Mouse (Mus musculus): ENCODE results near the gene Acadvl. TPM values are rescaled to one million over a fixed set of nuclear protein-coding genes. Genes with fewer than 3 reads are reported as not detected.

Gene Acadvl
- polyA plus RNA-seq, 1 experiment from 2014 or later, result 178 TPM

- H3K36me3 ChIP-seq (ENCODE audit: insufficient read depth, low read length), result peaks cover 50% of the 10 kb centered on the region
- WGBS, result 87% methylated on average over 9 of the region's 9 CpGs
Observed at GRCm38 (mm10) chr11:70012931-70013330, 2.3 kb downstream of the Acadvl start.

GRCm38 (mm10) chr11:70010961-70011360 is 4.2 kb downstream of the Acadvl start:
- Histone ChIP-seq H3K27ac (no peak overlapping the region), H3K4me3 (replicated peaks; ENCODE audit: low read depth, low read length) (no peak overlapping the region), H3K36me3 (ENCODE audit: insufficient read depth, low read length) (peaks cover 68% of the 10 kb centered on the region), H3K9me3 (replicated peaks; ENCODE audit: low read length) (no peaks in the 10 kb centered on the region), H3K4me1 (replicated peaks; ENCODE audit: insufficient read depth, low read length) (peaks cover 8% of the 10 kb centered on the region; the same call in 1 of the 2 replicates), H3K27me3 (ENCODE audit: insufficient read depth, low read length) (no peaks in the 10 kb centered on the region), H3K4me2 (ENCODE audit: low read length) (no peak overlapping the region), H3K9ac (ENCODE audit: low read depth, low read length) (no peak overlapping the region)
- 88% methylated on average over 10 of the region's 10 CpGs for WGBS
- ATAC-seq (replicated peaks; ENCODE audit: low FRiP score, low read depth), result no peak
- DNase-seq (ENCODE audit: low spot score), result no peak
- no peak for TF ChIP-seq CTCF (IDR thresholded peaks at IDR 0.05; ENCODE audit: low read depth)

More at GRCm38 (mm10) chr11:70012931-70013330, 2.3 kb downstream of the Acadvl start:
- Histone ChIP-seq H3K9ac (ENCODE audit: low read depth, low read length) (no peak overlapping the region), H3K9me3 (replicated peaks; ENCODE audit: low read length) (no peaks in the 10 kb centered on the region), H3K4me2 (ENCODE audit: low read length) (no peak overlapping the region), H3K27me3 (ENCODE audit: insufficient read depth, low read length) (no peaks in the 10 kb centered on the region), H3K4me3 (replicated peaks; ENCODE audit: low read depth, low read length) (no peak overlapping the region), H3K4me1 (replicated peaks; ENCODE audit: insufficient read depth, low read length) (peaks cover 16% of the 10 kb centered on the region), H3K27ac (no peak overlapping the region)
- ATAC-seq (replicated peaks; ENCODE audit: low FRiP score, low read depth), result no peak
- no peak for TF ChIP-seq CTCF (IDR thresholded peaks at IDR 0.05; ENCODE audit: low read depth)
- DNase-seq (ENCODE audit: low spot score), result no peak

- Histone ChIP-seq H3K36me3 (ENCODE audit: insufficient read depth, low read length) (peaks cover 71% of the 10 kb centered on the region), H3K4me3 (replicated peaks; ENCODE audit: low read depth, low read length) (no peak overlapping the region), H3K9me3 (replicated peaks; ENCODE audit: low read length) (no peaks in the 10 kb centered on the region), H3K27me3 (ENCODE audit: insufficient read depth, low read length) (no peaks in the 10 kb centered on the region), H3K4me2 (ENCODE audit: low read length) (no peak overlapping the region), H3K9ac (ENCODE audit: low read depth, low read length) (no peak overlapping the region), H3K4me1 (replicated peaks; ENCODE audit: insufficient read depth, low read length) (peaks cover 8% of the 10 kb centered on the region; the same call in 1 of the 2 replicates), H3K27ac (no peak overlapping the region)
- WGBS, result 83% methylated on average over 12 of the region's 12 CpGs
- ATAC-seq (replicated peaks; ENCODE audit: low FRiP score, low read depth), result no peak
- no peak for DNase-seq (ENCODE audit: low spot score)
- TF ChIP-seq CTCF (IDR thresholded peaks at IDR 0.05; ENCODE audit: low read depth), result no peak
Observed at GRCm38 (mm10) chr11:70010548-70010947, 4.7 kb downstream of the Acadvl start.

- Histone ChIP-seq H3K9ac (ENCODE audit: low read depth, low read length) (no peak overlapping the region), H3K9me3 (replicated peaks; ENCODE audit: low read length) (no peaks in the 10 kb centered on the region), H3K27me3 (ENCODE audit: insufficient read depth, low read length) (no peaks in the 10 kb centered on the region), H3K27ac (no peak overlapping the region), H3K4me3 (replicated peaks; ENCODE audit: low read depth, low read length) (no peak overlapping the region), H3K36me3 (ENCODE audit: insufficient read depth, low read length) (peaks cover 75% of the 10 kb centered on the region), H3K4me2 (ENCODE audit: low read length) (no peak overlapping the region), H3K4me1 (replicated peaks; ENCODE audit: insufficient read depth, low read length) (peaks cover 5% of the 10 kb centered on the region; the same call in 1 of the 2 replicates)
- DNase-seq (ENCODE audit: low spot score), result no peak
- 76% methylated on average over 6 of the region's 6 CpGs for WGBS
- TF ChIP-seq CTCF (IDR thresholded peaks at IDR 0.05; ENCODE audit: low read depth), result no peak
- no peak for ATAC-seq (replicated peaks; ENCODE audit: low FRiP score, low read depth)
Observed at GRCm38 (mm10) chr11:70010033-70010432, 5.2 kb downstream of the Acadvl start.

GRCm38 (mm10) chr11:70005521-70005920 is 9.7 kb downstream of the Acadvl start:
- Histone ChIP-seq H3K36me3 (ENCODE audit: insufficient read depth, low read length) (peaks cover 51% of the 10 kb centered on the region), H3K4me2 (ENCODE audit: low read length) (no peak overlapping the region), H3K27ac (no peak overlapping the region), H3K9me3 (replicated peaks; ENCODE audit: low read length) (no peaks in the 10 kb centered on the region), H3K9ac (ENCODE audit: low read depth, low read length) (no peak overlapping the region), H3K4me1 (replicated peaks; ENCODE audit: insufficient read depth, low read length) (peaks cover 20% of the 10 kb centered on the region; the same call in 1 of the 2 replicates), H3K27me3 (ENCODE audit: insufficient read depth, low read length) (no peaks in the 10 kb centered on the region), H3K4me3 (replicated peaks; ENCODE audit: low read depth, low read length) (no peak overlapping the region)
- TF ChIP-seq CTCF (IDR thresholded peaks at IDR 0.05; ENCODE audit: low read depth), result peak; percentile 62
- ATAC-seq (replicated peaks; ENCODE audit: low FRiP score, low read depth), result 0 out of 2 replicates have a peak, but pooled peaks have one; percentile 27
- WGBS, result 59% methylated on average over 5 of the region's 5 CpGs
- no peak for DNase-seq (ENCODE audit: low spot score)

GRCm38 (mm10) chr11:70002471-70002870 is 12.7 kb downstream of the Acadvl start:
- no peak for TF ChIP-seq CTCF (IDR thresholded peaks at IDR 0.05; ENCODE audit: low read depth)
- H3K27me3 ChIP-seq (ENCODE audit: insufficient read depth, low read length), result no peaks in the 10 kb centered on the region
- H3K4me3 ChIP-seq (replicated peaks; ENCODE audit: low read depth, low read length), result peak overlapping the region; percentile 70; the same call in 1 of the 2 replicates
- no peak overlapping the region for H3K27ac ChIP-seq
- peak overlapping the region; percentile 78 for H3K4me2 ChIP-seq (ENCODE audit: low read length)
- ATAC-seq (replicated peaks; ENCODE audit: low FRiP score, low read depth), result no peak
- WGBS, result 84% methylated on average over 2 of the region's 2 CpGs
- H3K36me3 ChIP-seq (ENCODE audit: insufficient read depth, low read length), result peaks cover 38% of the 10 kb centered on the region
- DNase-seq (ENCODE audit: low spot score), result no peak
- peaks cover 20% of the 10 kb centered on the region; the same call in 1 of the 2 replicates for H3K4me1 ChIP-seq (replicated peaks; ENCODE audit: insufficient read depth, low read length)
- H3K9ac ChIP-seq (ENCODE audit: low read depth, low read length), result no peak overlapping the region
- H3K9me3 ChIP-seq (replicated peaks; ENCODE audit: low read length), result no peaks in the 10 kb centered on the region

- DNase-seq (ENCODE audit: low spot score), result peak; percentile 70
- Histone ChIP-seq H3K27ac (no peak overlapping the region), H3K9ac (ENCODE audit: low read depth, low read length) (no peak overlapping the region)
Observed at GRCm38 (mm10) chr11:70001865-70002264, 13.3 kb downstream of the Acadvl start.

More at GRCm38 (mm10) chr11:70001865-70002264, 13.3 kb downstream of the Acadvl start:
- Histone ChIP-seq H3K36me3 (ENCODE audit: insufficient read depth, low read length) (peaks cover 32% of the 10 kb centered on the region), H3K9me3 (replicated peaks; ENCODE audit: low read length) (no peaks in the 10 kb centered on the region), H3K4me1 (replicated peaks; ENCODE audit: insufficient read depth, low read length) (peaks cover 20% of the 10 kb centered on the region; the same call in 1 of the 2 replicates), H3K4me2 (ENCODE audit: low read length) (peak overlapping the region; percentile 78), H3K4me3 (replicated peaks; ENCODE audit: low read depth, low read length) (peak overlapping the region; percentile 70), H3K27me3 (ENCODE audit: insufficient read depth, low read length) (no peaks in the 10 kb centered on the region)
- ATAC-seq (replicated peaks; ENCODE audit: low FRiP score, low read depth), result no peak
- TF ChIP-seq CTCF (IDR thresholded peaks at IDR 0.05; ENCODE audit: low read depth), result peak; percentile 68

Data from kidney, postnatal 0 days (tissue).